Mouse (Mus musculus) thymus, adult 2 months (tissue): ENCODE results near the gene Taf12.

Source experiments
- CTCF ChIP-seq: fragments of 200-500 bp; IDR thresholded peaks from 2 replicates; pipeline ENCODE4 v1.5.1; 2012; ENCODE audit warnings: mild to moderate bottlenecking, control low read depth, low read length, moderate library complexity, borderline replicate concordance; ENCODE audit not compliant: control insufficient read depth, poor library complexity, insufficient read depth; ENCODE audit errors: extremely low read depth
- POLR2A ChIP-seq: fragments of 200-500 bp; IDR thresholded peaks from 2 replicates; pipeline ENCODE4 v1.6.1; 2012; ENCODE audit warnings: mild to moderate bottlenecking, low read length, control low read depth, moderate library complexity; ENCODE audit not compliant: control insufficient read depth, poor library complexity, insufficient read depth; ENCODE audit errors: extremely low read depth

- TF ChIP-seq CTCF, result no peak
- TF ChIP-seq POLR2A, result no peak
Measured at GRCm38 (mm10) chr4:132275949-132276348, 1.8 kb downstream of the Taf12 start.
